Mouse (Mus musculus) megakaryocyte, embryonic 14.5 days (primary cell): ENCODE data around the gene Syt17.

Experiments
- FLI1 ChIP-seq: IDR thresholded peaks from 2 replicates; pipeline ENCODE4 v1.6.1; 2012; ENCODE audit warnings: low read length, inconsistent platforms, mixed read lengths
- GATA1 ChIP-seq: IDR thresholded peaks from 3 replicates; pipeline ENCODE4 v1.6.1; 2012; ENCODE audit warnings: mixed read lengths, low read length, inconsistent platforms, borderline replicate concordance

- TF ChIP-seq GATA1, result no peak
- TF ChIP-seq FLI1, result no peak
Observed at GRCm38 (mm10) chr7:118447291-118448133, 510 bp downstream of the Syt17 start.
